ENCODE assay signal across 15 mouse cellular contexts in genomic region chr10:16156954-16157353, GRCm38 (mm10).
DNase-seq lines count a peak whose midpoint lies in the region; ATAC-seq and TF ChIP-seq lines count a peak whose summit lies in the region.
"Had no signal": no experiment of that assay in that cellular context is flagged by ENCODE, and none has a peak within 500 bp of the region (broad histone marks: within the 10 kb centered on the region; RNA-seq: fewer than 3 reads in every experiment).

No protein-coding gene starts in this region.

- H3K27me3 ChIP-seq in forebrain, embryonic 16.5 days (replicated peaks; ENCODE audit: control insufficient read depth, insufficient read depth, low read length) = no peaks in the 10 kb centered on the region
- no peaks in the 10 kb centered on the region for H3K27me3 ChIP-seq in neural tube, embryonic 12.5 days (replicated peaks)
- H3K27me3 ChIP-seq: kidney, embryonic 15.5 days had no signal

- intact Hi-C loops in left cerebral cortex, postnatal 14 days (cut with DNase I) = no loop called here
- intact Hi-C loops in left cerebral cortex, postnatal 4 days (cut with DNase I) = no loop called here

- H3K27ac ChIP-seq in forebrain, embryonic 16.5 days (ENCODE audit: low read length) = no peak overlapping the region
- no peak overlapping the region for H3K27ac ChIP-seq in neural tube, embryonic 12.5 days
- H3K27ac ChIP-seq: kidney, embryonic 15.5 days; macrophage had no signal

- DNase-seq in left cerebral cortex, postnatal 14 days (ENCODE audit: low spot score in 2 of 2) = peak; percentile 15 to 18
- DNase-seq in left cerebral cortex, postnatal 4 days = no peak
- DNase-seq in brain, embryonic 14.5 days (ENCODE audit: low read depth) = peak; percentile 72
- no peak for DNase-seq in urinary bladder, adult 18-20 months (ENCODE audit: low spot score in 2 of 2)
- DNase-seq in cerebellum, postnatal 25 days = no peak
- DNase-seq: cerebellum, adult 2 months; heart, adult 18-20 months; liver, postnatal 0 days had no signal

- H3K9ac ChIP-seq in forebrain, embryonic 16.5 days (replicated peaks; ENCODE audit: low read depth, low read length) = no peak overlapping the region
- H3K9ac ChIP-seq in neural tube, embryonic 12.5 days = no peak overlapping the region
- H3K9ac ChIP-seq: kidney, embryonic 15.5 days; liver, postnatal 0 days had no signal

- H3K4me2 ChIP-seq in forebrain, embryonic 16.5 days (ENCODE audit: low read length) = no peak overlapping the region; the same call in 1 of the 2 replicates
- H3K4me2 ChIP-seq in neural tube, embryonic 12.5 days (replicated peaks) = no peak overlapping the region
- H3K4me2 ChIP-seq: kidney, embryonic 15.5 days had no signal

- H3K4me3 ChIP-seq in forebrain, embryonic 16.5 days (replicated peaks; ENCODE audit: low read length) = no peak overlapping the region
- H3K4me3 ChIP-seq in neural tube, embryonic 12.5 days = no peak overlapping the region
- H3K4me3 ChIP-seq: kidney, embryonic 15.5 days; myocyte had no signal

- no peaks in the 10 kb centered on the region for H3K36me3 ChIP-seq in forebrain, embryonic 16.5 days (ENCODE audit: control insufficient read depth, insufficient read depth)
- no peaks in the 10 kb centered on the region for H3K36me3 ChIP-seq in neural tube, embryonic 12.5 days
- H3K36me3 ChIP-seq: kidney, embryonic 15.5 days had no signal

- TF ChIP-seq POLR2A in brain, embryonic 14.5 days (IDR thresholded peaks at IDR 0.05; ENCODE audit: borderline replicate concordance, extremely low read depth, insufficient read depth, insufficient read length, poor library complexity, severe bottlenecking) = no peak

- no peak for TF ChIP-seq CTCF in brain, embryonic 14.5 days (IDR thresholded peaks at IDR 0.05; ENCODE audit: borderline replicate concordance, extremely low read depth, insufficient read depth, insufficient read length)

- H3K9me3 ChIP-seq in forebrain, embryonic 16.5 days (ENCODE audit: control insufficient read depth, low read length) = no peaks in the 10 kb centered on the region
- H3K9me3 ChIP-seq in neural tube, embryonic 12.5 days = no peaks in the 10 kb centered on the region
- H3K9me3 ChIP-seq: kidney, embryonic 15.5 days had no signal

- peak; percentile 83 for ATAC-seq in forebrain, embryonic 16.5 days
- peak; percentile 74 for ATAC-seq in neural tube, embryonic 12.5 days (ENCODE audit: low FRiP score, low read depth)
- ATAC-seq: activated CD4-positive, CD25-positive, alpha-beta regulatory T cell, adult 4 months; inflammation-experienced regulatory T-cells, adult 6 months; liver, postnatal 0 days had no signal

- peaks cover 7% of the 10 kb centered on the region for H3K4me1 ChIP-seq in forebrain, embryonic 16.5 days (replicated peaks; ENCODE audit: control insufficient read depth, insufficient read depth, low read length)
- H3K4me1 ChIP-seq in neural tube, embryonic 12.5 days = no peaks in the 10 kb centered on the region
- H3K4me1 ChIP-seq: kidney, embryonic 15.5 days had no signal

- 36% methylated on average over 5 of the region's 5 CpGs for WGBS in forebrain, embryonic 16.5 days
- whole genome bisulfite sequencing in neural tube, embryonic 12.5 days = 57% methylated on average over 5 of the region's 5 CpGs

Comparison
In these comparisons a context has a peak if more than half of its experiments do, and no peak if none do; other contexts are left out.
1. DNase-seq: peak in left cerebral cortex, postnatal 14 days (2 of 2) and brain, embryonic 14.5 days (single experiment); none in left cerebral cortex, postnatal 4 days (single experiment), urinary bladder, adult 18-20 months (0 of 2) and cerebellum, postnatal 25 days (0 of 2).